Mouse (Mus musculus): ENCODE measurements around the gene Lrrc75b.

DNA sequence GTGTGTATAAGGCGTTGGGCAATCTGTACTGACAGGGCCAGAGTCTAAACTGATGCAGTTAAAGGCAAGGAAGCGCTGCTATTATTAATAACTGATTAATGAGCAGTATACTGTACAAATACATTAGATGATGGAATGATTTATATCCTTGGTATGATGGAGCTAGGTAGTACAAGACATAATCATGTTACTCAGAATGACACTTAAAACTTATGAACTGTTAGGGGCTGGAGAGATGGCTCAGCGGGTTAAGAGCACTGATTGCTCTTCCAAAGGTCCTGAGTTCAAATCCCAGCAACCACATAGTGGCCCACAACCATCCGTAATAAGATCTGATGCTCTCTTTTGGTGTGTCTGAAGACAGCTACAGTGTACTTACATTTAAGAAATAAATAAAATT lies 47.1 kb upstream of the Lrrc75b start:
- TF ChIP-seq POLR2A (IDR thresholded peaks at IDR 0.05; ENCODE audit: borderline replicate concordance, control insufficient read depth, low read depth, low read length), result no peak
- TF ChIP-seq CTCF (IDR thresholded peaks at IDR 0.05; ENCODE audit: control insufficient read depth, insufficient read depth, low read length), result no peak
